Mouse (Mus musculus) ovary, postnatal 36 days (tissue): ENCODE data around the gene Krtap5-1.
"Not testable (repeated sequence)": the region's sequence is repeated elsewhere in the genome, so short reads cannot be mapped to it uniquely, and the experiment has no call there.

Experiments used
- DNase-seq: peaks from one replicate; pipeline ENCODE4 v3.0.0; 2022; ENCODE audit warnings: low spot score, mixed read lengths

Gene Krtap5-1

DNA sequence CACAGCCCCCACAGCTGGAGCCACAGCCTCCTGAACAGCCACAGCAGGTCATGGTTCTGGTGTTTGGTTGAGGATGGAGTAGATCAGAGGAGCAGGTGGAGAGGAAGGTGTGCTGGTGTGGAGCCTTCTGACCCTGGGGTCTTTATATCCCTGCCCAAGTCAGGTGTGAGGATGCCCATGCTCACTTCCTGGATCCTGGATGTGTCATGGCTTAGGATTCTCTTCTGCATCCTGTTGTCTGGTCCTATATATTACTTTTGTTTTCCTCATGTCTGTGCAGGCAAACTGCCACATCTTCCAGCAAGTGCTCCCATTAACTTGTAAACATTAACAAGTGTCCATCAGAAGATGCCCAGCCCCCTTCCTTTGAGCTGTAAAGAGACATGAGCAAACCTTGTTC lies at the start of gene Krtap5-1:
Krtap5-1 (minus strand) TSS at position 101 of the 400 bp plus-strand sequence.
- DNase-seq, result not testable (repeated sequence)

DNA sequence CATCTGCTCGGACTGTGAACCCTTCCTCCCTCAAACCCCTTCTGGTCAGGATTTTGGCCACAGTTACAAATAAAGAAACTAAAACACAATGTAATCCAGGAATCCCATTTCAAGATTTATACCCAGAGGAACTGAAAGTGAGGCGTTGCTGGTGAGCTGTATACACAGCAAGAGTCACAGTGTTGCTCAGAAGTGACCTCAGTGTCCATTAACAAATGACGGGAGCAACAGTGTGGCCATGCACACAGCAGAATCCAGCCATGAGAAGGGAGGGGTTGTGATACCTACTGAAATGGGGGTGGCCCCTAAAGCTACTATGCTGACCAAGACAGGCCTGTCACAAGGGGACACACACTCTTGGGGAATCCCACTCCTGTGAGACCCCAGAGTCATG lies 45.3 kb upstream of the Krtap5-1 start:
- no peak for DNase-seq

DNA sequence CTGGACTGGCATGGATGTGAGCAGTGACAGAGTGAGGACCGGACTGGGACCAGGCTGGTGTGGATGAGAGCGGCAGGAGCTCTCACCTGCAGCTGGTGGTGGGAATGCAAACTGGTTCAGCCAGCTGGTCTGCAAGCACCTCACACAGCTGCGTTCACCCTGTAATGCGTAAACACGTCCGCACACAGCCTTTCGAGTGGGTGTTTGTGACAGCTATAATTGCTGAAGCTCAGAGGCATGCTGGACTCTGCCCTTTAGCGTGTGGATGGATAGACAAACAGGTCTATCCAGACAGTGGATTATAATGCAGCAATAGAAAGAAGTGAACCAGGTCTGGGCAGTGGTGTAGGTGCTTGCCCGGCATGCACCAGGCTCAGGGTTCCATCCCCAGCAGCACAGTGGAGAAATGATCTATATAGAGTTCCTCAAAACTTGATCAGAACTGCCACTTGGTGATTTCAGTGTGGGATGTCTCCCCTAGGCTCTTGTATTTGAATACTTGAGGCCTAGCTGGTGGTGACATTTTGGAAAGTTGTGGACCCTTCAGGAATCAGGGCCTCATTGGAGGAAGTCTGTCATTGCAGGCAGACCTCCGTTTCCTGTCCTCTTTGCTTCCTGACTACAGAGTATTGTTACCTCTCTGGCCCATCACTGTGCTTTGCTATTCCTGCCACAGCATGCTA lies 44.8 kb upstream of the Krtap5-1 start:
- no peak for DNase-seq

DNA sequence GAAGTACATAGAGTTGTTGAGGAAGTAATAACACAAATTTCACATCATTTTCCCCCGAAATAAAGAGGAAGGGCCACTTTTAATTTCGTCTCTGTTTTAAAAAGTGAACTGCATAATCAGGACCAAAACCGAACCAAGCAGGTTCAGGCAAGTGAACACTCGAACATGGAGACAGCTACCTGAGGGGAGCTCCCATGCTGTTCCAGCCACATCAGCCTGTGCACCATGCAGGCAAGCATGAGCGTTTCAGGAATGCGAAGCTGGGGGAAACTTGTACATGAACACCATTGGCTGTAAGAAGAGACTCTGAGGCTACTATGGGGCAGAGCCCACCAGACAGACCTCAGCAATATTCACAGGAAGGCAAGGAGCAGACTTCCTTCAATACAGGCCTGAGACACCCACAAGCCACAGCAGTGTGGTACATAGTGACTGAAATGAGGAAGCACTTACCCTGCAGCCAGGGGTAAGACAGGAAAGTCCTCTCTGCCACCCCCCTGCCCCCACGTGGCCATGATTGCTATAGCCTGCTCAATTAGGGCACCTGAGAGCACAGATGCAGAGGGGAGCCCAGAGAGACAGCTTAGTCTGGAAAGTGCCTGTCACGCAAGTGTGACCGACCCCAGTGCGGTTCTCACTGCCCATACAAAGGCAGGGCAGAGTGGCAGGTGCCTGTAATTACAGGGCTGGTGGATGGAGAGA lies 43.5 kb upstream of the Krtap5-1 start:
- no peak for DNase-seq

DNA sequence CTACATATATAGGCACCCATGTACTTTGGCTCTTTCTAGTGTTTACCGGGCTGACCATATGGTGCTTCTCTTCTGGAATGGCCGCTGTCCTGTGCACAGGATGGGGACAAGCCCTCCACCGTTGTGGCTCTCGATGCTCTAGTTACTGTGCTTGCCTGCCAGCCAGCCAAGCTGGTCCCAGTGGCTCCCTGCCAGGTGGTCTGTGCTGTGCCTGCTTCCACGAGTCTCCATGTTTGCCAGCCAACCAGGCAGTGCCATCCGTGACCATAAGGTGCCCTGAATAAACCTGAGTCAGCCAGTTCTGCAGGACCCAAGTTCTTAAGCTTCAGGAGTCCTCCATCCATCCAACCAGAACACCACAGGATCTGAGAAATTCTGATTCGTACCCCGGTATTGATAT lies 38.2 kb upstream of the Krtap5-1 start:
- no peak for DNase-seq

DNA sequence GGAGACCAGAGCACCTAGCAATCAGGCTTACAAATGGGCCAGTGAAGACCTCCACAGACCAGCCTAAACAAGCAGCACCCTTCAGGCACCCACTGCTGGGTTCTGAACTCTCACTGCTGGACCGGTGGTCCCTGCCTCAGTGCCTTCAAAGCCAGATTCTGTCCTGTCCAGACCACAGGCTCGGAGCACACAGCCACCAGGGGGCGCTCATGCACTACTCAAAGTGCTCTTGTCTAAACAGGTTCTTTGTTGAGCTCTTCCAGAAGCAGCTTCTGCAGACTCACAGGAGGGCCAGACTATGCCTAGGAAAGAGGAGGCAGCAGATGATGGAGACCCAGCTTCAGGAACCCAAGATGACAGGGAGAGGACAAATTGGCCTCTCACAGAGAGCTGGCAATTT lies 37.3 kb upstream of the Krtap5-1 start:
- DNase-seq, result peak; percentile 84

DNA sequence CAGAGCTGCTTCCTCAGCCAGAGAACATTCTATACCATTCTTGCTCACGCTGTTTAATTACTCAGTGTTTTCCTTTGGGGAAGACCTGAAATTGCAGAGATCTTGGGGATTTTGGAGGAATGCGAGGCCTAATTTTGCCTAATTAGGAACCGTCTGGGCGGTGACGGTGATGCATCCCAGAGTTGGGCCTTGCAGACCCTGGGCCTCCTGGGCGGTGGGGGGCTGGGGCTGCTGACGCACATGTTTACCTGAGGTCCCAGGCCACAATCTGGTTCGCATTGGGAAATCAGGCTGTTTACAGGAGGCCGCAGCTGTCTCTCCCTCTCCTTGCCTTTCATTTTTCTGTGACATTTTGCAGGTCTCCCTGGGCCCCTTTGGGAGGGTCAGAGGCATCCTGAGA lies 35.8 kb upstream of the Krtap5-1 start:
- DNase-seq, result not testable (repeated sequence)

DNA sequence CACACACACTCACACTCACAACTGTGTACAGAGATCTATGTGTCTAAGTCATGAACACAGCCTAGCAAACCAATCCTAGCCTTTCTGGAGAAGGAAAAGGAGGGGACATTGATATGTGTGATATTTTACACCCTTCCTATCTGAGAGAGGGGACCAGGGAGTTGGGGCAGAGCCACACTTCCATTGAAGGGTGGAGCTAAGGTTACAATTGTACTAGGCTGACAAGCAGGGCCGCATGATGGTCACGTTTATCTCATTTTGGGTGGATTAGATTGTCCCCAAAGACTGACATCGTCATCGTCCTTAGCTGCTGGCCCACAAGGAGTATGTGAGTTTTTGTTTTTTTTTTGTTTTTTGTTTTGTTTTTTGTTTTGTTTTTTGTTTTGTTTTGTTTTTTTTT lies 34.4 kb upstream of the Krtap5-1 start:
- no peak for DNase-seq

DNA sequence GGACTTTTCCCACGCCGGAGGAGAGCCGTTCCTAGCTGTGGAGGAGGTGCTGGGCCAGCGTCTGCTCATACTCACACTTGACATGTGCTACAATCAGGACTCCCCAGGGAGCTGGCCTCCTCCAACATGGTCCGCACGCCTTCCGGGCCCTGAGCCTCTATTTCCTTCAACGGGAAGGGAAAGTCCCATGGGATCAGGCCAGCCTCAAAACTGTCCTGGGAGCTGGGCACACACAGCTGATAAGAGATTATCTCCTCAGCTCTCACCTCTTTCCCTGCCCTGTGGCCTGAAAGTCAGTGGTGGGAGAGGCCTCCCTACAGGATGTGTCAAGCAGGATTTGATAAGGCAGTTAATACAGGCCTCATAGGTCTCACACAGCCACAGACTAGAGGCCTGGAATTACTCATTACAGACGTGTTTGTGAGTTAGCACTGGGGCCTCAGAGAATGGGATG lies 33.4 kb upstream of the Krtap5-1 start:
- DNase-seq, result no peak

DNA sequence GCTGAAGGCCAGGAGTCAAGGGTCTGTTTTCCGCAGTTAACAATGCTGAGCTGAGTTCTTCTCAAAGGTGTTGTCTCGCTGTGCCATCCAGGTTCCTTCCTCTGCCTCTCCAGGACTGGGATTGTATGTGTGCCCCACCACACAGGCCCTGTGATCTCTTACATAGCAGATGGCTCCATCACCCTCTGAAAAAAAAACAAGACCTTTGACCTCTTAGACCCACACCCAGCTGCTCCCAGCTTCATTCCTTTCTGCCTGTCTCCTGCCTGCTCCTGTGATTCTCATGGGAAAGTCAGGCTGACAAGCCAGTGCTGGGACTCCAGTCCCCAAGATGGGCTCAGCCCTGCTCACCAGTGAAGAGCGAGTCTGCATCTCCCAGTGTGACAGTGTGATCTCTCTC lies 31.6 kb upstream of the Krtap5-1 start:
- no peak for DNase-seq

DNA sequence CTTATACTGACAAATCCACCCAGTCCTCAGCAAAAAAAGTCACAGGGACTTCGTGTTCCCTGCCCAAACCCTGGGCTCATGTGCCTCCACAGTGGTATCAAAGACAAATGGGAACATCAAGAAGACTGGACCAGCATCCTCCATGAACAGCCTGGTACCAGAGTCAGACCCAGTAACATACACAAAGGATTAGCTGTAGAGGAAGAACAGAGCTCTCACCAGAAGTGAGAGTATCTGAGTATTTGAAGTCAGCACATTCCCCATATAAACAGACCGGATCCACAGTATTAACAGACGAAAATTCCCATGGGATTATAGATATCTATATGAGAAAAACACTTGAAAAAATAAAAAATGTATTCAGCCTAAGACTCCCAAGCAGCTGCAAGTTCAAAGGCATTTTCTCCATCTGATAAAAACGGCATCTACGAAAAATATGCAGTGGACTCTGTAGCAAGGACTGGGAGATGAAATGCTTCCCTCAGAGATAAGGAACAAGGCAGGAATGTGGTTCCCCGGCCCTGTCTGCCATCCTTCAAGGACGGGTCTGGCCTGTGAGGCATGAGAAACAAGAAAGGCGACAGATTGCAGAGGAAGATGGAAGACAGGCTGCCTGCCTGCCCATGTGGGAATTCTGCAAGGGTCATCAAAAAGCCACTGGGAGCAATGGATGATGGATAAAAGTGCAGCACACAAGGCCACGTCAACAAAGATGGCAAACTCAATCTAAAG lies 30.0 kb upstream of the Krtap5-1 start:
- DNase-seq, result no peak

DNA sequence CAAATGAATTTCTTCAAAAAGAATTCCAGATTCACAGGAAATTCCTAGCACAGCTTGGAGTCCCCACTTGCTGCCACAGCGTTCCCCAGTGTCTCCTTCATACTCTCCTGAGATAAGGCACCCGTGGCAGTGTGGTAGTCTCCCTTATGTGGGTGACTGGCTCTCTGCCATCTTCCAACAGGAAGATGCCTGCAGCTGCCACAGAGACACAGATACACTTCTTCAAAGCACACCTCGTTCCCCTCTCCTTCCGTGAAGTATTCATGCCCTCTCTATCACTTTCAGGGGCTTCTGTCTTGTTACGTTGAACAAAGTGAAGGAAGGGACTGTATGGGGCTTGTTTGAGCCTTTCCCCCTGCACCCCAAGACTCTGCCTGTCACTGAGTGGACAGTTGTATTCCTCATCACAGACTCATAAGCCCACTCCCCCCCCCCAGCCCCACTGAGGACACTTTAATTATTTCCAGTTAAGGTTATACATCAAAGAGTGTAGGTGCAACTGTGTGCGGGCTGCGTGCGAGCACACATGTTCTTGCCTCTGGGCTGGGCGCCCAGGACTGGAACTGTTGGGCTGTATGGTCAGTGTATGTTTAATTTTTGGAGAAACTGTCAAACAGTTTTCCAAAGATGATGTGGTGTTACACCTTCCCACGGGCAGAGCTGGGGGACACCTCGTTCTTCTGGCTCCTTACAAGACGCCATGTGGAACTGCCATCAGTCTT lies 26.6 kb upstream of the Krtap5-1 start:
- no peak for DNase-seq

DNA sequence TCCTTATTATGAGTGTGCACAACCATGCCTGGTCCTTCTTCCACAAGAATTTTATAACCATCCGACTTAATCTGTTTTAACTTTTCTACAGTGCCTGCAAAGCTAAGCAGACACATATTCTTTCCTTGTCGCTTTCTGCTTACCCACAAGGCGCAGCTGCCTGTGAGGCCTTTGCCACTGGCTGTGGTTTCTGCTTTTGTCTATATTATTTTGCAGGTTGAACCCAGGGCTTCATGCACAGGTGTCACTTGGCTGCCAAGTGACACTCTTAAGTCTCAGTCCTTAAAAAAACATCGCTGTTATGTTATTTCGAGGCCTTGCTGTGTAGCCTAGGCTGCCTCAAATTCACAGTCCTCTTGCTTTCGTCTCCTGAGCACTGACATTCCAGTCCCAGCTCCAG lies 25.7 kb upstream of the Krtap5-1 start:
- DNase-seq, result no peak

DNA sequence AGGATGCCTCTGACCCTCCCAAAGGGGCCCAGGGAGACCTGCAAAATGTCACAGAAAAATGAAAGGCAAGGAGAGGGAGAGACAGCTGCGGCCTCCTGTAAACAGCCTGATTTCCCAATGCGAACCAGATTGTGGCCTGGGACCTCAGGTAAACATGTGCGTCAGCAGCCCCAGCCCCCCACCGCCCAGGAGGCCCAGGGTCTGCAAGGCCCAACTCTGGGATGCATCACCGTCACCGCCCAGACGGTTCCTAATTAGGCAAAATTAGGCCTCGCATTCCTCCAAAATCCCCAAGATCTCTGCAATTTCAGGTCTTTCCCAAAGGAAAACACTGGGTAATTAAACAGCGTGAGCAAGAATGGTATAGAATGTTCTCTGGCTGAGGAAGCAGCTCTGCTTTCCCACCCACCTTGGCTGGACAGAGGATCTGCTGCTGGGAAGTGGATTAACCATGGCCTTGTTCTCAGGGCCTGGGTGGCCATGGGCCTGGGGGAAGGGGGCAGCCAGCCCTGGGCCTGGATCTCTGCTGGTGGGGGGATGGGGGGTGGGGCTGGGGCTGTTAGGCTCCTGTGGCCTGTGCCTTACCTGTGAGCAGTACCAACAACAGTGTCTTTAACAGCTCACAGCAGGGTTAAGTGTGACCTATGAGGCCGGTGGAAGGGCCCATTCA lies 24.9 kb upstream of the Krtap5-1 start:
- not testable (repeated sequence) for DNase-seq

DNA sequence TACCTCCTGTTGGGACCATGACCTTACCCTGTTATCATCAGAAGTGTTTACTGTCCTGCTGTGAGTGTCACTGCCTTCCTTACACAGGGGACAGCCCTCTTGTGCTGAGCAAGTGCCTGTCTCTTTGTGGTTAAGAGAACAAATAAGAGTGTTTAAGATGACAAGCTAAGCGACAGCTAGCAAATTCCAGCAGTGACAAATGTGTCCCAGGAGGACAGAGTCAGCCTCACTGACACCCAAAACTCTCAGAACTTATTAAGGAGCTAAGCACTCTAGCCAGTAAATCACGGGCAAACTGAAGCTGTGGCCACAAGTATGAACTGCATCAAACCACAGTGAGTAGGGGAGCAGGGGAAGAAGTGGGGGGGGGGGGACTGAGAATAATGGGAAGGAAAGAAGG lies 24.0 kb upstream of the Krtap5-1 start:
- no peak for DNase-seq

DNA sequence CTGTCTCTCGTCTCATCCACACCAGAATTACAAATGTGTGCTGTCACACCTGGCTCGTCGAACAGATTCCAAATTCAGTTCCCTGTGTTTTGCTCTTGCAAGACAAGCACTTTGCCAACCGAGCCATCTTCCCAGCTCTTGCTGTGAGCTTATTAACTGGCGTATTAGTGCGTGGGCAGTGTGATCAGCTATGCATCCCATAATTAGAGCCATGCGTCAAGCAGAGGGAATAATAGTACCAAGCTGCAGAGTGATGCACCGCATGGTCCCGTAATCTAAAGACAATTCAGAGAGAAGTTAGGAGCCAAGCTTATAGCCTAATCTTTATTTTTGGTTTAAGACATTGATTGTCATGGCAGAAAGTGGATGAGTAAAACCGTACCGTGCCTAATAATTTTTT lies 22.2 kb upstream of the Krtap5-1 start:
- DNase-seq, result no peak

DNA sequence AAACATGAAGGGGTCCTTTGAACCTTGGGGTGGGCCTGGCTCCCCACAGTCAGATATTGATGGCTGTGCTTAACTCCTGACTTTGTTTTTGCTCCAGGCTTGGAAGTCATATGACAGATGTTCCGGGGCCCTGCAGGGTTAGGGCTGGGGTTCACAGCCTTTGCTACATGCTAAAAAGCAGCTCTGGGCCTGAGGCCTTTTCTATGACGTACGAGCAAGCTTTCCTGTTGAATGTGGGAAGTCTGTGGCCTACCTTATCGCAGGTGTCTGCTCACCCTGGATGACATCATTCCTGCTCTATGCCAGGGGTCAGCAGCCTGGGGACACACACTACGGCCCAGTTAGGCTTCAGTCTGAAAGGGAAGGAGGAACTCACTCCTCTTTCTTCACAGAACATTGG lies 20.3 kb upstream of the Krtap5-1 start:
- DNase-seq, result no peak

DNA sequence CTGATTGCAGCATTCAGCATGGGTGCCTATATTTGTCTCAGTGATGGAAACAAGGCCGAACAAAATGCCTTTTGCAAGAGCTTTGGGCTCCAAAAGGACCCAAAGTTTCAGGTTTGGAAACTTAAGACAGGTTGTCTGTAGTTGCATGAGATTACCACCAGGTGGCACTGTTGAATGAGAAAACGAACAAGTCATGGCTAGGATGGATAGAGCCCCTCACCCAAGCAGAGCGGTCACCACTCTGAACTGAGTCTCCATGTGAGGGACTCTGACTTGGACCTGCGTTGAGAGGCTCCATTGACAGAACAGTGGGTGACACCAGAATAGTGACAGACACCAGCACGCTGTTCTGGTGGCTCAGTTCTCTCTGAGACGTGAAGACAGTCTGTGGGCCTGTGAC lies 19.6 kb upstream of the Krtap5-1 start:
- DNase-seq, result no peak

DNA sequence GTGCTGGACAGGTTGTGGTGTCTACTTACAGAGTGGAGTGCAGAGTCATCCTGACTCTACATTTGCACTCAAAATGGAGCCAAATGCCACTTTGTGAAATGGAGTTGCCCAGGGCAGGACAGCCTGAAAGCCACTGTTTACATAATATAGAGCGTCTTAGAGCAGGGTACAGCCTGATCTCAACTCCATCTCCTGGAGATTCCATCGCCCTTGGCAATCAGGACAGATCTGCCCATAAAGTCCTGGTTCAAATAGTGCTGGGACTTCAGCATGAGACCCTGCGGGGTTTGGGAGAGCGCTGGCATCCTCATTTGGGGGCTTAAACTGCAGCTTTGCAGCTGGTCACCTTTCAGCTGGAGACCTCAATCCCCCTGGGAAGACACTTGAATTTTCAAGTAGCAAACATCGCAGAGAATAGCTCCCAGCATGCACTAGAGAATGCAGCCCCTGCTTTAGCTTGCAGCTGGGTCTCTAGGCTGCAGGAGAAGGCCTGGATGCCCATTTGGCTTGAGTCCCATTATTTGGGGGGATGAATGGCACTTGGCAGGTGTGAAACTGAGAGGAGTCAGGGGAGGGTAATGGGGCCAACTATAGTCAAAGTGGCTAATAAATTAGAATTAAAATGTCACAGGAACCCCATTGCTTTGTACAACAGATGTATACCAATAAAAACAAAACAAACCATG lies 17.8 kb upstream of the Krtap5-1 start:
- DNase-seq, result no peak

DNA sequence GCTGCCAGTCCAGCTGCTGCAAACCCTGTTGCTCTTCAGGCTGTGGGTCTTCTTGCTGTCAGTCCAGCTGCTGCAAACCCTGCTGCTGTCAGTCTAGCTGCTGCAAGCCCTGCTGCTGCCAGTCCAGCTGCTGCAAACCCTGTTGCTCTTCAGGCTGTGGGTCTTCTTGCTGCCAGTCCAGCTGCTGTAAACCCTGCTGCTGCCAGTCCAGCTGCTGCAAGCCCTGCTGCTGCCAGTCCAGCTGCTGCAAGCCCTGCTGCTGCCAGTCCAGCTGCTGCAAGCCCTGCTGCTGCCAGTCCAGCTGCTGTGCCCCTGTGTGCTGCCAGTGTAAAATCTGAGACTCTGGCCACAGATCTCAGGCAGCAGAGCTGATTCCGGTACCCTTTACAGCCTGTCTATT lies 7.0 kb upstream of the Krtap5-1 start:
- DNase-seq, result not testable (repeated sequence)

DNA sequence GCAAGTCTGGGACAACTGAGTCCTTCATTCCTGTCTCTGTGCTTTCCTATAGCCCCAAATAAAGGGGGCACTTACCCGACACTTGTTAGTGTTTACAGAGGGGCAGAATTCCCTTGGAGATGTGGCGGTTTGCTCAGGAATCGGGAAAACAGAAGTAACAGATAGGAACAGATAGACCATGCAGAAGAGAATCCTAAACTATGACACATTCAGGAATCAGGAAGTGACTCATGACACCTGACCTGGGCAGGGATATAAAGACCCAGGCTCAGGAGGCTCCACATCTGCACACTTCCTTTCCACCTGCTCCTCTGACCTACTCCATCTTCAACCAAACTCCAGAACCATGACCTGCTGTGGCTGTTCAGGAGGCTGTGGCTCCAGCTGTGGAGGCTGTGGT lies 6.3 kb upstream of the Krtap5-1 start, which contains the start of gene Krtap5-4:
Krtap5-4 (plus strand) TSS at position 301 of the 400 bp plus-strand sequence.
- no peak for DNase-seq
